Mouse (Mus musculus) megakaryocyte, embryonic 14.5 days (primary cell): ENCODE data around the gene Lhfpl2.

Experiments used
- FLI1 ChIP-seq: IDR thresholded peaks from 2 replicates; pipeline ENCODE4 v1.6.1; 2012; ENCODE audit warnings: low read length, inconsistent platforms, mixed read lengths
- GATA1 ChIP-seq: IDR thresholded peaks from 3 replicates; pipeline ENCODE4 v1.6.1; 2012; ENCODE audit warnings: mixed read lengths, low read length, inconsistent platforms, borderline replicate concordance

- TF ChIP-seq FLI1 = no peak
- TF ChIP-seq GATA1 = no peak
Measured at GRCm38 (mm10) chr13:94059778-94060177, 2.2 kb downstream of the Lhfpl2 start.
